Mouse (Mus musculus) layer of hippocampus, adult 9-11 months (tissue): ENCODE data around the gene Traf2.

ENCODE experiments used
- DNase-seq: peaks from one replicate; pipeline ENCODE4 v3.0.0; 2022

The Traf2 gene

DNA sequence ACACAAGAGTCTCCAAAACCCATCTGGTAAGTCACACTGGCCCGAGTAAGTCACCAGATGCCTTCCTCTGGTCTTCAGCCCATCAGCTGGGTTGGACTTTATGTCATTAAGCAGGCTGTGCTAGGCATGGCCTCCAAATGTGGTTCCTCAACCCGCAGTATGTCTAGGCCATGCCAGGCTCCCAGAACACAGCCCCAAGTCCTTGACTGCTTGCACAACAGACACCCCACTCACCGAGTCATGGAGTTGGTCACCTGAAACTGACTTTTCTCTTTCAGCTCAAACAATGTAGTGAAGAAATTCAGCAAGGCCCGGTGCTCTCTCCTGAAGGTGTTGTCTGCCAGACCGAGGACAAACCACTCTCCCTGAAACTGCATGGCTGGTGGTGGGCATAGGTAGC lies 53.8 kb downstream of the Traf2 start:
- no peak for DNase-seq

DNA sequence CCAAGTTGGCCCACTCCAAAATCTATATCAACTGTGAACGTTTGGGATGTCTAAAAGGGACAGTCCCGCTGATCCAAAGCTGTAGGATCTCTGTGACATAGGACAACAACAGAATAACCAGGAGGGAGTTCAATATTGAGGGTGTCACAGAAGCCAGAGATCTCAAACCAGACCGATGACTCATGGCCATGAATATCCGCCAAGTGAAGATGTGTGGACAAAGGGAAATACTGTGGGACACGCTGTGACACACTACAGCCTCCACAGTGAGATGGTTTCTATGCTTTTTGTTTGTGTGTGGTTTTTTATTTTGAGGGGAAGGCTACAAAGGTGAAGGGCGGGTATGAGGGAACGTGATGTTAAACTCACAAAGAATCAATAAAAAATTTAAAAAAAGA lies 58.1 kb downstream of the Traf2 start:
- no peak for DNase-seq

DNA sequence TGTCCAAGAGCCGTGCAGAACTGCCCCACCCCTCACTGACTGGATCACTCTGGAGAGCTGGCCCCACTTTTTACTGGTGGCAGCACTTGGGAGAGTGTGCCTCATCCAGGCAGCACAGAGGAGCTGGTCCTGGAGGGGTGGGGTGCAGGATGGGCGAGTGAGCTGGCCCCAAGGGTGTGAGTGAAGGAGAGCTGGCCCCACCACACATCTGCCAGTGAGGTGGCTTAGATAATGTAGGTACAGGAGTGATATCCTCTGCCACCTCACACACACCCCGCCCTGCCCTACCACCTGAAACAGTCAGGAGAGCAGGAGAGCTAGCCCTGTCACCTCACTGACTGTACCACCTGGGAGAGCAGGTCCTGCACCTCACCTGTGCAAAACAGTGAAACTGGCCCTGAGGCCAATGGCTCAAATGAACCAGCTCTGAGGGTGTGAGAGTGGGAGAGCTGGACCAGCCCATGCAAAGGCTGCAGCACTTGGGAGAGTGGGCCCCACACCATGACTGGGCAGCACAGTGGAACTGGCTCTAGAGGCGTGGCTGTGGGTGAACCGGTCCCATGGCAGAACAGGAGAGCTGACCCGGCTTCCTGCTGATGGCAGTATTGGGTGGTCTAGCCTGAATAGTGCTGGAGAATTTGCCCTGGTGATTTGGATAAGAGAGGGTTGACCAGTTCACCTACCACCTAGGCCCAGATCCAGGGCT lies 58.6 kb downstream of the Traf2 start:
- no peak for DNase-seq

DNA sequence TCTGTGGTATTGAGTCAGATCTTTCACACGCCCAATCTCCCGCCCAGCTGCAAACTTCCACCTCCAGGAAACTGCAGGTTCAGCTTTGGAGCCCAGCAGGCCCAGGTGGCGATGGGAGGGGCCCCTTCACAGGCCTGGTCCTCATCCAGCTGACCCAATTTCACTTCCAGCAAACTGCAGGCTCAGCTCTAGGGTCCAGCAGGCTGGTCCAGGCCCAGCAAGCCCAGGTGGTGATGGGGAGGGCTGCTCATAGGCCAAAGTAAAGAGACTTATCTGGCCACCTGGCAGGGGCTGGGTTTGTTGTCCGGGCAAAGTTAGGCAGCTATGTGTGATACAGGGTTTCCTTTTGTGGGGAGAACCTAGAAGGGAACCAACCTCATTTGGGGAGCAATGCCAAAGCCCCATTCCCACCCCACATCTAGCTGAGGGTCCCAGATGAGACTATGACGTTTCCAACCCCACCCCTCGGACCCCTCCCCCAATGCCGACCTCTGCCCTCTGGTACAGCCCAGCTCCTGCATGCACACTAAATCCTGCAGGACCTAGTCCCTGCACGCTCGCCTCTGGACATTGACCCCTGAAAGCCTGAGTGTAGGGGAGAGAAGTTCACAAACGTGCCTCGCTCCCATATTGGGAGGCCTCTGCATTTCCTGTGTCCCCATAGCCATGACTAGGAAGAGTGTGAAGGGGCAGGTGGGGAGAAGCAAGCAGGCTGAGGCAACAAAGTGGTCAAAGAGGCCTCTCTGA lies 61.7 kb downstream of the Traf2 start:
- DNase-seq, result no peak

DNA sequence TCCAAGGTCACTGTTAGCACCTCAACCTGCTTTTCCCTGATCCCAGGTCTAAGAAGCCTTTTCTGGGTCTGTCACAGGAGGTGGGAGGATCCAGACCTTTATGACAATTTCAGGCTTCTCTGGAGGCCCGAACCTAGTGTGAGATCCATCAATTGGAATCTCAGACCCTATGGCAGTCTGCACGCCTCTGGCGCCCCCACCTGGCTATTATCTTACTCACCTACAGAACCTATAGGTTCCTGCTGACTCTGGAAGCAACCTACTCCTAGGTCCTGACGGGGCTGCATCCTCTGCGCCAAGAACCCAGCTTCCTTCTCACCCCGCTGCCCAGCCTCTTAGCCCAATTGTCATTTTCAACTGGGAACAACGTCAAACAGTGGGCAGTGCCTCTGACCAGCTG lies 63.8 kb downstream of the Traf2 start:
- DNase-seq, result no peak

DNA sequence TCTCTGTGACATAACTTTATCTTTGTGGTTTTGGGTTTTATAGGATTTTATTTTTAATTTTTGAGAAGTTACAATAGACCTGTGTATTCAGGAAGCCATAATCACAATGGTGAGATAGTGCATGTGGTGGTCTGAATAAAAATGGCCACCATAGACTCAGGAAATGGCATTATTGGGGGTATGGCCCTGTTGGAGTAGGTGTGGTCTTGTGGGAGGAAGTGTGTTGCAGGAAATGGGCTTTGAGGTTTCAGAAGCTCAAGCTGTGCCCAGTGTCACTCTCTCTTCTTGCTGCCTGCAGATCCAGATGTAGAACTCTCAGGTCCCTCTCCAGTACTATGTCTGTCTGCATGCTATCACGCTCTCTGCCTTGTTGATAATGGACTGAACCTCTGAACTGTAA lies 66.2 kb downstream of the Traf2 start:
- DNase-seq, result no peak

DNA sequence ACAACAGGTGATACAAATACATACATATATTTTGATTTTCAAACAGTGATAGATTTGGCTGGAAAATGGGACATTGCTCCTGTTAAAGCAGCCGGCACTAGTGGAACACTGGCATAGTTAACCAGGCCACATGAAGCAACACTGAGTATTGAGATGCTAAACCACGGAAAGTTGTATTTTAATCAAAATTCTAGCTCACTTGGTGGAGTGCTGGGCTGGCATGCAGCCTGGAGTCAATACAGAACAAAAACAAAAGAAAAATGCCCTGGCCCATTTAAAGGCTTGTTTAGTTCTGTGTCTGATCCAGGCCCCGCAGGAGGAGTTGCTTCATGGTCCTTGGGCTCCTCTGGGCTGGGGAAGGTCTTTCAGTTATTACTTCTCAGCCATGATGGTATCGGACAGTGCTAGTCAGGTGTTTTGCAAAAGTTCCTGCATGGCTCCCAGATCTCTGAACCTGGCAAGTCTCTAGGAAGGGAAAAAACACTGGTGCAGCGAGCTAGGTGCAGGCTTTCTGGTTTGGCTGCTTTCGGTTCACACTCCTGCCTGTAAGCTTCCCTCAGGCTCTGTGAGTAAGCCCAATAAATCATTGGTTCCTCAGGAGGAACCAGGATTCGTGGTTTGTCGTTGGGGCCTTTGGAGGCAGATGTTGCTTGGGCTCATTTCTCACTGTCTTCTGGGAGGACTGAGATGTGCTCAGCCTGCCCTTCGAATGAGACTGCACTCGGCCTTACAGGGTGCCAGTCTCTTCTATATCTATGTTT lies 67.0 kb downstream of the Traf2 start:
- no peak for DNase-seq

DNA sequence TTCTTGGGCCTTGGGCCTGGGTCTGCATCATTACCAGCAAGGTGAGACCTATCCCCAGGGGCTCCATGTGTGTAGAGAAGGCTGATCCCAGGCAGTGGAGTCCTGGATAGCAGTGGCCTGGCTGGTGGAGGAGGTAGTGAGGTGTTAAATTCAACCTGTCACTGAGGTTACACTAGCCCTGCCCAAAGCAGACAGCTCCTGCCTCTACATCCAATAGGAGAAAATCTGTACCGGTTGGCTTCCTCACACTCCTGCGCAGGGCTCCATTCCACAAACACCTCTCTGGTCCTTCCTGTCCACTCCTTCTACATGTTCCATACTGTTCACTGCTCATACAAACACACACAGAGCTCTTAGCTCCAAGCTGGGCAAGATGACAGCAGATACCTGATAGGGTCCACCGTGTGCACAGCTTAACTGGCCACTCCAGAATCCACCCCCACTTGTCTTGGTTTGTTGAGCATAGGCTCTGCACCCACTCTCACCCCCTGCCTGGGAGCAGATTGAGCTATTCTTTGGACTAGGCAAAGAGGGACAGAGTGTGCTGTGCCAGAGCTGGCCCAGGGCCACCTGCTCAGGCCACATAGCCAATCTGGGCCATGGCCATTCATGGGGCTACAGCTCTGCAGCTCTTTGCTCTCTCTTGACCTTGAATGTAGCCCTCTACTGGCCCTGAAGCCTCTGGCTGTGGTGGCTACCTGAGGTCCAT lies 68.6 kb downstream of the Traf2 start:
- peak; percentile 79 for DNase-seq

DNA sequence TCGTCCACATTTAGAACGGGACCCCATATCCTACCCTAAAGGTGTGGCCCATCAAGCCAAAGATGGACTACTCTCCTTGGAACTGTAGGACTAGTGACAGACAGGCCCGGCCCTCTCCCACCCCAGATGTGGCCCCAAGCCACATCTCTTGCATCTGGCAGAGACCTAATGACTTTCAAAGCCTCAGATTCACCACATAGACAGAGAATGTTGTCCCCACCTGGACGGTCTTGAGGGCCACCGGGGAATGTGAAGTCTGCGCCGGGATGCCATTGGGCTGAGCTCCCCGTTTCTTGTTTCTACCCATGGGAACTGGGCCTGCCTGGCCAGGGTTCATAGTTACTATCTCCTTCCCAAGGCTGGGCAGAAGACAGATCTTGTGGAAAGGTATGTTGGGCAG lies 69.2 kb downstream of the Traf2 start:
- no peak for DNase-seq

DNA sequence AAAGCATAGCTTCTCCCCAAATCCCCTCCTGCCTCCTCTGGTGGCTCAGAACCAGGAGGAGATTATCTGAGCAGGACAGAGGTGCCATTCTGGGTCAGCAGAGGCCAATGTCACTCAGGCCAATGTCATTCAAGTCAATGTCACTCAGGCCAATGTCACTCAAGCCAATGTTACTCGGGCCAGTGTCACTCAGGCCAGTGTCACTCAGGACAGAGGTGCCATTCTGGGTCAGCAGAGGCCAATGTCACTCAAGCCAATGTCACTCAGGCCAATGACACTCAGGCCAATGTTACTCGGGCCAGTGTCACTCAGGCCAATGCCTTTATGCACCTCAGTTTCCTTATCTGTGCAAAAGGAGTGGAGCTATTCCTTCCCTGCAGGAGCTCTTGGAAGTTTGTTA lies 74.2 kb downstream of the Traf2 start:
- no peak for DNase-seq

DNA sequence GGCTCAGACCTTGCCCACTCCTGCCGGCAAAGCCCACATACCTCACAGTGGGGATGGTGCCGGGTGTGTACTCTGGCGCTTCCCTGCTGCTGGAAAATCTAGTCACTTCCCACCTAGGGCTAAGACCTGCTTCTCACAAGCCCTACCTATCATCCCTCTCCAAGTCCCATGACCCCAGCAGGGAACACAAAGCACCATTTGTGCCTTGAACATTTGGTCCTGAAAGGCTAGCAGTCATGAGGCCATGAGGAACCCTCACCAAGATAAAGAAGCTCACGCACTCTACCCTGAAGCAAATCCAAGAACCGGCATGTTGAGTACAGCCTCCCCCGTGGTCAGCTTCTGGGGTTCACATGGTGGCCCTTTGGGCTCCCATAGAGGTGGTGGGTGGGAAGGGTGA lies 76.8 kb downstream of the Traf2 start, which contains the start of gene Ptgds:
Gene Ptgds, minus strand, starts transcription at position 78 of the 400 bp plus-strand sequence.
- no peak for DNase-seq

DNA sequence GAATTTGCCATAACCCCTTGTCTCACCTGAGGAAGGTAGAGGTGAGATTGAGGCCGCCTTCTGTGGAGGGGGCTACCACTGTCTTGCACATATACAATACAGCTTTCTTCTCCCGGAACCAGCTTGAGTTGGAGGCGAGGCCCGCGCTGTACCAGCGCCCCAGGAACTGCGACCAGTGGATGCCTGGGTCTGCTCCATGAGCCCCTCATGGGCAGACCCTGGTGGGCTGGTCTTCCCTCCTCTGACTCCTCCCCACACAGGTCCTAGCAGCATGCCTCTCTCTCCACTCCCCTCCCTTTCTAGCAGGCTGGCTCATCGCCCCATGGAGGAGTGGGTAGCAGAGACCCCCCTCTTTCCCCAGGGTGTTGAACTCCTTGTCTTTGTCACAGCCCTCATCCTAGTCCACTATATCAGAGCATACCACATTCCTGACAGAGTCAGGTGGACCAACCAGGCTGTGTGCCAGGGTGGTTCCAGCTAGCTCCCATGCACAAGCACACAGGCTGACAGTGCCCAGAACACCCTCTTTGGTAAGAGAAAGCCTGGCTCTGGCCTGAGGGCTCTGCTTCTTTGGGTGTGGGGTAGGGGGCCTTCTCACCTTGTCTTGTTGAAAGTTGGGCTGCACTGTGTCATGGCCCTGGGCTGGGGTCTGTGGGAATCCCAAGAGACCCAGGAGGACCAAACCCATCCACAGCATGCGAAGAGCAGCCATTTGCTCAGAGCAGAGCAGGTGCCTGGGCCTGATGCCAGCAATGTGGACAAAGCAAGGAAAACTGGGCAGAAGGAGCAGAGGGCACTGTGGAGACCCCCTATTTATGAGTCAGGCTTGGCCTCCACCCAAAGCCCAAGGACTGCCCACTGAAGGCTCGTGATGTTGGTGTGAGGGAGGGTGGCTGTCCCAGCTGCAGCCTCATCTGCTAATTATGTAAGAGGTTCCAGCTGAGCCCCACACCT lies 77.5 kb downstream of the Traf2 start:
- peak; percentile 81 for DNase-seq
